Mouse (Mus musculus) lung, embryonic 16.5 days (tissue): ENCODE results near the gene Snai1. TPM values are rescaled to one million over a fixed set of nuclear protein-coding genes. Genes with fewer than 3 reads are reported as not detected.

ENCODE experiments used
- ATAC-seq: fragments of 200-750 bp; cut with Nextera tagmentation; 2 replicates; pipeline ENCODE4 v1.8.0; 2017; ENCODE audit warnings: low read depth, mild to moderate bottlenecking, moderate library complexity
- H3K27ac ChIP-seq: fragments of 300-500 bp; sonication (generic); 2 replicates; pipeline ENCODE4 v1.5.1; 2014; ENCODE audit warnings: mild to moderate bottlenecking, control low read depth, low read length
- H3K27me3 ChIP-seq: fragments of 300-500 bp; sonication (generic); 2 replicates; pipeline ENCODE4 v1.6.1; 2014; ENCODE audit warnings: low read depth, low read length, mixed read lengths; ENCODE audit not compliant: control insufficient read depth, insufficient read depth
- H3K36me3 ChIP-seq: fragments of 300-500 bp; sonication (generic); 2 replicates; pipeline ENCODE4 v1.6.1; 2014; ENCODE audit warnings: low read length; ENCODE audit not compliant: control insufficient read depth, insufficient read depth
- H3K4me1 ChIP-seq: fragments of 300-500 bp; sonication (generic); replicated peaks from 2 replicates; pipeline ENCODE4 v1.6.1; 2014; ENCODE audit warnings: low read length, mixed read lengths; ENCODE audit not compliant: control insufficient read depth, insufficient read depth
- H3K4me2 ChIP-seq: fragments of 300-500 bp; sonication (generic); 2 replicates; pipeline ENCODE4 v1.6.1; 2014; ENCODE audit warnings: low read depth, low read length, control low read depth
- H3K4me3 ChIP-seq: fragments of 300-500 bp; sonication (generic); 2 replicates; pipeline ENCODE4 v1.5.1; 2014; ENCODE audit warnings: mild to moderate bottlenecking, low read length, control low read depth
- H3K9ac ChIP-seq: fragments of 300-500 bp; sonication (generic); 2 replicates; pipeline ENCODE4 v1.6.1; 2014; ENCODE audit warnings: low read length, control low read depth
- H3K9me3 ChIP-seq: fragments of 300-500 bp; sonication (generic); 2 replicates; pipeline ENCODE4 v1.6.1; 2016; ENCODE audit warnings: low read length; ENCODE audit not compliant: control insufficient read depth
- WGBS: fragments of 180-500 bp; shearing (Covaris S2); extraction: QIAGEN DNeasy Blood & Tissue Kit; methylation state at CpG from one replicate; pipeline ENCODE4 v1.1.7; 2014; 5-methylcytosine and 5-hydroxymethylcytosine counted together
- polyA plus RNA-seq: library from polyadenylated mRNA; unstranded; fragments of >200 nt; fragmentation: Nextera tagmentation; extraction: Ambion mirVana; gene quantifications from 2 replicates; pipeline ENCODE4 v1.2.1, GENCODE M21; 2015

Gene Snai1
- polyA plus RNA-seq, 1 experiment from 2014 or later: 130 TPM

DNA sequence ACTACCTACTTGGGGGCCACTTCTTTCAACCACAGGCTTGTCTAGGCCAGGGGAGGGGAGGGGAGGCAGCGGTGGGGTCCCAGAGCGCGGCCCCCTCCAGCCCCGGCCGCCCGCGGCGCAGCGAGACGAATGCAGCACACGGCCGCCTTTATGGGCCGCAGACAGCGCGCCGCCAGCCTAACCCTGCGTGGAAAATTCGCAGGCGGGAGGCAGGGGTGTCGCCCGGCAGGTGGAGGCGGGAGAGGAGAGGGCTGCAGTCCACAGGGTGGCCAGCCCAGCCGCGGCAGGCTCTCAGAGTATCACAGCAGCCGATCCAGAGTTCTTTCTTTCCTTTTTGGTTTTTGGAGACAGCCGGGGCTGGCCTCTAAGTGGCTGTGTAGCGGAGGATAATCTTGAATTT is 21.4 kb downstream of the Snai1 start:
- 0 out of 2 replicates have a peak overlapping the region, but pooled peaks have one; percentile 7 for H3K4me3 ChIP-seq
- peaks cover 28% of the 10 kb centered on the region for H3K4me1 ChIP-seq
- H3K9me3 ChIP-seq: no peaks in the 10 kb centered on the region
- no peaks in the 10 kb centered on the region for H3K36me3 ChIP-seq
- ATAC-seq: no peak
- H3K27me3 ChIP-seq: no peaks in the 10 kb centered on the region
- no peak overlapping the region for H3K27ac ChIP-seq
- peak overlapping the region; percentile 41 for H3K4me2 ChIP-seq
- WGBS: 22% methylated on average over 27 of the region's 27 CpGs
- H3K9ac ChIP-seq: peak overlapping the region; percentile 53

DNA sequence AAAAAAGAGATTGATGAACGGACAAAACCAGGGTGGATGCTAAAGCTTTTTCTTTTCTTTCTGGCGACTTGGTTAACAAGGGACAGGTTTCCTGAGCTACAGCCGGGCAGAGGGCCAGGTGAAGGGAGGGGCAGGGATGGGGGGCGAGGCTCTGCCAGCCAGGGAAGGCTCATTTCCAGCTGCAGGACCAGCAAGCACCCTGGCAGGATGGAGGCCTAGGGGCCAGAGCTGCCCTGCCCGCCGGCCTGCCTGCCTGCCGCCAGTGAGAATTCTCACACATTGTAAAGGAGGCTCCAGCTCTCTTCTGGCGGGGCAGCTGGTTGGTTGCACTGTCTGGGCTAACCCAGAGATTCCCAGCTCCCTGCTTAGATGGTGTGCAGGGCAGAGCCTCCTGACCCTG is 24.1 kb downstream of the Snai1 start:
- 16% methylated on average over 8 of the region's 8 CpGs for whole genome bisulfite sequencing
- H3K4me1 ChIP-seq: peaks cover 44% of the 10 kb centered on the region
- no peaks in the 10 kb centered on the region for H3K27me3 ChIP-seq
- peak overlapping the region; percentile 74 for H3K27ac ChIP-seq
- ATAC-seq: no peak
- no peak overlapping the region for H3K4me3 ChIP-seq
- H3K9ac ChIP-seq: no peak overlapping the region
- no peaks in the 10 kb centered on the region for H3K9me3 ChIP-seq
- H3K36me3 ChIP-seq: no peaks in the 10 kb centered on the region
- no peak overlapping the region for H3K4me2 ChIP-seq

DNA sequence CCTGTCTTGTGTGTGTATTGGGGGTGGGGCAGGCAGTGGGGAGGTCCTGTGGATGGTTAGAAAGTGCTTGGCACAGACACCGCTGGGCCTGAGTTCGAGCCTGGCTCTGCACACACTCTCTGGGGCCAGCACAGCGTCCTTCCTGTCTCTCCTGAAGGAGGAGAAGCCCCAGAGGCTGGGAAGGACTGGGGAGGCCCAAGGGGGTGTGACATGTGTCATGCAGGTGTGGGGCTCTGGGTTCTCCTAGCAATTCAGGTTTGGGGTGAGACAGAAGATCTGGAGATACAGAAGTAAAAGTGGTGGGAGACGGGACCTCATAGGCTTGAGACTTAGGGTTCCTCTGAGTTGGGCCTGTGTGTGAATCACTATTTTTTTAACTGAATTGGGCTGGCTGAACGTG is 25.0 kb downstream of the Snai1 start:
- Histone ChIP-seq H3K4me1 (peaks cover 45% of the 10 kb centered on the region), H3K27me3 (no peaks in the 10 kb centered on the region), H3K36me3 (no peaks in the 10 kb centered on the region), H3K9ac (peak overlapping the region; percentile 36), H3K9me3 (no peaks in the 10 kb centered on the region), H3K27ac (peak overlapping the region; percentile 94), H3K4me3 (no peak overlapping the region), H3K4me2 (no peak overlapping the region)
- no peak for ATAC-seq
- whole genome bisulfite sequencing: 52% methylated on average over 5 of the region's 5 CpGs

DNA sequence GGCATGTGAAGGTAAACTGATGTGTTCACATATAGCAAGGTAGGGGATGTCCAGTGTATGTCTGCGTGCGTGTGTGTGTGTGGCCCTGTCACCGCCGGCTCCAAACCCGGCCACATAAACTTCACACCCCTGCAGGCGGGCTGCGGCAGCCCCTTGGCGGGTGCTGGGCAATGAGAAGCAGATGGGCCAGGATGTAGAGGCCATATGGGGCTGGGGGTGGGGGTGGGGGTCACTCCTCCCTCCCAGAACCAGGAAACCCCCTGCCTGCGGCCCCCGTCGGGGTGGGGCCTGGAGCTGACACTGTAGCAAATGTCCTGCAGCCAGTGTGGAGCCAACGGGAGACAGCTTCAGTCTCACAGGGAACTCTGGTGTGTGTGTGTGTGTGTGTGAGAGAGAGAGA is 25.7 kb downstream of the Snai1 start:
- Histone ChIP-seq H3K9ac (peak overlapping the region; percentile 36; the same call in 1 of the 2 replicates), H3K4me1 (peaks cover 50% of the 10 kb centered on the region), H3K9me3 (no peaks in the 10 kb centered on the region), H3K4me2 (no peak overlapping the region), H3K36me3 (no peaks in the 10 kb centered on the region), H3K4me3 (no peak overlapping the region), H3K27ac (peak overlapping the region; percentile 94), H3K27me3 (no peaks in the 10 kb centered on the region)
- 24% methylated on average over 12 of the region's 12 CpGs for WGBS
- ATAC-seq: peak; percentile 91

DNA sequence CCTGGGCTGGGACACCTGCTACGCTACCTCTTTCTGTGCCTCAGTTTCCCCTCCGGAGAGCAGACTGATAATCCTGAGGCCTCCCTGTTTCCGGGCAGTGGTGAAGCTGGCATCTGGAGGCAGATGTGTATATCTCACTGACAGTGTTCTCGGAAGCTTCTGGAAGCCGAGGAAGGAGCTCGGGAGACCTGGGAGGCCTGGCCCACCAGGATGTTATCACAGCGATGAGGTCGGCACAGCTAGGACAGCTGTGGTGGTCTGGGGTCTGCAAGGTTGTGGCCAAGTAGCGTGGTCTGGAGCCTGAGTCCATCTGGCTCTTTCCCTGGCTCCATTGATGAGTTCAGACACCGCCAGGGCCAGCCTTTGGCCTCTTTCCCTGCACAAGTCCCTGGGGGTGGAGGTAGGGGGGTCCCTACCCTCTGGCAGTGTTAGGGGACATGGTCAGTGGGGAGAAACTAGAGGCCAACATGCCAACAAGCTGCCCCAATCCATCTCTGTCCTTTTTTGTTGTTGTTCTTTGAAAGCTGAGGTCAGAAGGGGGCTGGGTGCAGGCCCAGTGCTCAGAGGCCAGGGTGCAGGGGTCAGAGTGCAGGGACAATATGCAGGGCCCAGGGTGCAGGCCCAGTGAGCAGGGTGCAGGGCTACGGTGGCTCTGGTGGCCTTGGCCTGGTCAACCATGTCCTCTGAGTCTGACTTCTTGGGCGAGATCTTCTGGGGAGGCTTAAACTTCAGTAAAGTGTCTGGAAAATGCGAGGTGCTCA is 26.7 kb downstream of the Snai1 start:
- Histone ChIP-seq H3K9ac (peak overlapping the region; percentile 13; the same call in 1 of the 2 replicates), H3K9me3 (no peaks in the 10 kb centered on the region), H3K27ac (peak overlapping the region; percentile 94), H3K4me1 (peaks cover 45% of the 10 kb centered on the region), H3K27me3 (no peaks in the 10 kb centered on the region), H3K4me3 (no peak overlapping the region), H3K4me2 (no peak overlapping the region), H3K36me3 (no peaks in the 10 kb centered on the region)
- WGBS: 62% methylated on average over 13 of the region's 13 CpGs
- ATAC-seq: no peak

DNA sequence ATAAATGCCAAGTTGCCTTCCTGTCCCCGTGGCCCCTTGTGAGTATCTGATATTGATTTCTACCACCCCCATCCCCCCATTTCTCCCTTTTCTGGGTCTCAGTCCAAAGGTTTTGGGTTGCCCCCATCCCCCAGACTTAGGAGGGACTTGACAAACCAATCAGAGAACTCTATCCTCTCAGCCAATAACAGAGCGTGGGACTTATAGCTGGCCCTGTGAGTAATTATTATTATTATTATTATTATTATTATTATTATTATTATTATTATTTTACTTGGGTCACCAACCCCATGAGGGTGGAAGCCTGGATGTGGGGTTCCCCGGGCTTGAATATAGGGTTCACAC is 27.3 kb downstream of the Snai1 start:
- no peak overlapping the region; the same call in 1 of the 2 replicates for H3K4me3 ChIP-seq
- WGBS: 45% methylated on average over 3 of the region's 3 CpGs
- H3K27me3 ChIP-seq: no peaks in the 10 kb centered on the region
- H3K36me3 ChIP-seq: no peaks in the 10 kb centered on the region
- H3K9me3 ChIP-seq: no peaks in the 10 kb centered on the region
- ATAC-seq: no peak
- H3K4me2 ChIP-seq: peak overlapping the region; percentile 39
- peaks cover 47% of the 10 kb centered on the region for H3K4me1 ChIP-seq
- peak overlapping the region; percentile 94 for H3K27ac ChIP-seq
- H3K9ac ChIP-seq: peak overlapping the region; percentile 64

DNA sequence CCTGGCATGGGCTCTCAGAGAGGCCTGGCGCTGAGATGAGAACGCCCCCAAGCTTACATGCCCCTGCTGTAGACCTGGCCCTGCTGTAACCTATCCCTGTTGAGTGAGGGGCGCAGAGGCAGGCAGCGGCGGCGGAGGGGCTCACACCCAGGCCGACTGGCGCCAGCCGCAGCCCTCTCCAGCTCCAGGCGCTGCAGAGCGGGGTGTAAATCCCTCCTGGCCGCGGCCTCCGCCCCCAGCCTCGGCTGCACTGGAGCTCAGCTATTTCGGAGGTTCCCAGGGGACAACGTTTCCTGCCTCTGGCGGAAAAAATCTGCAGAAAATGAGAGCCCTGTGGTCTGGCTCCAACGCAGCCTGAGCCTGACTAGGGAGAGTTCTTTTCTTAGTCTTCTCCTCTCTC is 27.7 kb downstream of the Snai1 start:
- H3K4me3 ChIP-seq: peak overlapping the region; percentile 20; the same call in 1 of the 2 replicates

DNA sequence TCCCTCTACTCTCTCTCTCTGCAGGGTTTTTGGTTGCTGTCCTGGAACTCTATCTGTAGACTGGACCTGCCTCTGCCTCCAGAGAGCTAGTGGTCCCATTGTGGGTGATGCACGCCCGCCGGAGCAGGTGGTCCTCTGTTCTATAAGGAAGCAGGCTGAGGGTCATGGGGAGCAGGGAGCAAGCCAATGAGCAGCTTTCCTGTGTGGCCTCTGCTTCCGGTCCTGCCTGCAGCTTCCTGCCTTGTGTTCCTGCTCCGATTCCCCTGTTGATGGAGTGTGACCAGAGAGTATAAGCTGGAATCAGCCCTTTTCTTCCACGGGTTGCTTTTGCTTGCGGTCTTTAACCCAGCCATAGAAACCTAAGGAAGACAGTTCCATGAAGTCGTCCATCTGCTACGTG is 30.1 kb downstream of the Snai1 start:
- Histone ChIP-seq H3K27me3 (no peaks in the 10 kb centered on the region), H3K4me2 (no peak overlapping the region), H3K36me3 (no peaks in the 10 kb centered on the region), H3K4me1 (peaks cover 43% of the 10 kb centered on the region), H3K9me3 (no peaks in the 10 kb centered on the region), H3K4me3 (no peak overlapping the region), H3K27ac (no peak overlapping the region), H3K9ac (no peak overlapping the region)
- 68% methylated on average over 9 of the region's 9 CpGs for WGBS
- ATAC-seq: no peak

More for the DNA sequence above, 27.7 kb downstream of the Snai1 start:
- Histone ChIP-seq H3K27me3 (no peaks in the 10 kb centered on the region), H3K27ac (peak overlapping the region; percentile 94), H3K9me3 (no peaks in the 10 kb centered on the region), H3K36me3 (no peaks in the 10 kb centered on the region), H3K9ac (peak overlapping the region; percentile 64), H3K4me2 (peak overlapping the region; percentile 39), H3K4me1 (peaks cover 50% of the 10 kb centered on the region)
- ATAC-seq: peak; percentile 11; the same call in 1 of the 2 replicates
- WGBS: 11% methylated on average over 19 of the region's 19 CpGs

DNA sequence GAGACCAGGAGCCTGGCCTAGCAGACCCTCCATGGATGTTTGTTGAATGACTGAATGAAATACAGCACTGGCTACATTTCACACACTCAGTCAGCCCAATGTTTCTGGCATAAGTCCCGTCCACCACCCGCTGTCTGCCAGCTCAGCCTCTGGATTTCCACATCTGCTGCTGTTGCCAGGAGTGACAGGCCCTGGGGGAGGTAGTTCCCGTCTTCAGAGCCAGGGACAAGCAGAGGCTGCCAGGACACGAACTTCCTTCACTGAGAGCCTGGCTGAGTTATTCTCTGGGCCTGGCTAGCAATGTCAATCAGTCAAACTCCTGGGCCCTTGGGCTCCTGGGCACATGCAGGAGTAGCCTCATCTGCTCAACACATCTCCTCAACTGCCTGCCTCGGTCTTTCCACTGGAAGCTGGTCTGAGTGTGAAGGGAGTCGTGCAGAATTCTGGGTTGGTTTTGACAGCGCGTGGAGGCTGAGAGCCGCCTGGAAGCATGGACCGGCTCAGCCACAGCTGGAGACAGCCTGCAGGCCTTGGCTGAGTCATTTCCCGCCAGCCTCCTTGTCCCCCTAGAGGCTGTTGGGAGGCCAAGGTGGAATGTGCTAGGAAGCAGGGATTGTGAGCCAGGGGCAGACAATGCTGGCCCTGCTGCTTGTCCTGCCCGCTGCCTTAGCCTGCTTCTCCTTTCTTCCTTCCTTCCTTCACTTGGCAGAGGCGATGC is 32.1 kb downstream of the Snai1 start:
- H3K36me3 ChIP-seq: no peaks in the 10 kb centered on the region
- peak; percentile 87 for ATAC-seq
- H3K9me3 ChIP-seq: no peaks in the 10 kb centered on the region
- 34% methylated on average over 13 of the region's 13 CpGs for WGBS
- peak overlapping the region; percentile 93 for H3K27ac ChIP-seq
- peaks cover 28% of the 10 kb centered on the region for H3K4me1 ChIP-seq
- no peak overlapping the region for H3K4me2 ChIP-seq
- no peak overlapping the region; the same call in 1 of the 2 replicates for H3K9ac ChIP-seq
- no peaks in the 10 kb centered on the region for H3K27me3 ChIP-seq
- no peak overlapping the region for H3K4me3 ChIP-seq
